Mouse (Mus musculus) naive thymus-derived CD4-positive, alpha-beta T cell, adult 2 months (primary cell): ENCODE results near the gene Mdn1.

Experiments
- DNase-seq: peaks from one replicate; pipeline ENCODE4 v3.0.0-alpha.2; 2011; ENCODE audit warnings: low read depth

Gene Mdn1

GRCm38 (mm10) chr4:32787110-32787509 is 130.2 kb downstream of the Mdn1 start:
- DNase-seq: no peak

DNA sequence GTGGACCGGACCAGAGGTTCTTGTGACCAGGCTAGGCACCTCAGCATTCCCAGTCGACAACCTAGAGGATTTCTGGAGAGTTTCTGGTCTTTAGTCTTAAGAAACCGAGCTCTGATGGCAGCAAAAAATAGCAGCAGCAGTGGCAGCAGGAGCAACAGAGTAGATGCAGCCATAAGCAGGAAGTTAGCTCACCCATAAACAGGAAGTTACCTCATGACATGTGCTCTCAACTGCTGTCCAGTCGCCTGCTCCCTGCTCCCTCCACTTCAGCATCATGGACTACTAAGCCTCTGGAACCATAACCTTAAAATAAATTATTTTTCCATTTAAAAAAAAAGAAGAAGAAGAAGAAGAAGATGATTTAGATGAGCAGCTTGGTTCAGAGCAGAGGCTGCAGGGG is 132.1 kb downstream of the Mdn1 start:
- DNase-seq: no peak

- no peak for DNase-seq
Observed at GRCm38 (mm10) chr4:32798976-32799375, 142.1 kb downstream of the Mdn1 start.

GRCm38 (mm10) chr4:32799966-32800576 is 143.2 kb downstream of the Mdn1 start, which contains the start of gene Lyrm2:
Lyrm2 (plus strand) TSS chr4:32800253.
- DNase-seq: peak; percentile 85

DNA sequence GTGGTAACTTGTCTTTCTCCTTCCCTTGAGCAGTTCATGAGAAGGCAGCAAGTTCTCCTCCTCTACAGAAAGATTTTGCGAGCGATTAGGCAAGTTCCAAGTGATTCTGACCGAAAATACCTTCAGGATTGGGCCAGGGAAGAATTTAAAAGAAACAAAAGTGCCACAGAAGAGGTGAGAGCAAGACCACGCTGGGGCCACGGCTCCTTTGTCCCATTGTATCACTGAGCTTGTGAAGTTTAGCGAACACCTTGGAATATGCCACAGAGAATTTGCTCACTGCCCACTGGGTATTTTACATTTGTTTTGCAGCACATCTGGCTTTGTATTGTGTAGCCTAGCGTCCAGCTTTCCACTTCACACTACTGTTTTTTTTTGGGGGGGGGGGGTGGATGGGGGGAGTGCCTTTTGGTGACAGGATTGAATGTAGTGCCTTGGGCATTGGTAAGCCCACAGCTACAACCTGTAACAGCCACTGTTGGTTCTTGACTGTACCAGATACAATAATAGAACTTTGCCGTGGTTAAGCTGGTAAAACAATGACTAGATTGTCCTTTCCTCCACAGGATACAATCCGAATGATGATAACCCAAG is 143.8 kb downstream of the Mdn1 start:
- peak; percentile 26 for DNase-seq

DNA sequence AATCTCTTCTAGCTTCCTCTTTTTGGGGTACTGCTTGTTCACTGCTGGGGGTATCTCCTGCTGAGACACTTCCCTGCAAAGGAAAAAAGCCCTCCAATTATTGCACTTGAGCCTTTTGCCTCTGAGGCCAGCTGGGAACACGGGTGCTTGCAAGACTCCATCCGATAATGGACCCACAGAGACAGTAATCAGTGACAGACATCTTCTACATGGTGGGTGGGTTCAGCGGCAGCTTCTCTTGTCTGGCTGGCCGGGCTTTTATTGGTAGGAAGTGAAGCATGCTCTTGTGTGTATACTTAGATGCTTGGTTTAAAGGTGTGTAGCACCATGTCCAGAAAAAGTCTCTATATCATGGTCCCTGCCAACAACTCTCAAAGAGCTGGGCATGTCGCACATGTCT is 160.6 kb downstream of the Mdn1 start:
- no peak for DNase-seq

DNA sequence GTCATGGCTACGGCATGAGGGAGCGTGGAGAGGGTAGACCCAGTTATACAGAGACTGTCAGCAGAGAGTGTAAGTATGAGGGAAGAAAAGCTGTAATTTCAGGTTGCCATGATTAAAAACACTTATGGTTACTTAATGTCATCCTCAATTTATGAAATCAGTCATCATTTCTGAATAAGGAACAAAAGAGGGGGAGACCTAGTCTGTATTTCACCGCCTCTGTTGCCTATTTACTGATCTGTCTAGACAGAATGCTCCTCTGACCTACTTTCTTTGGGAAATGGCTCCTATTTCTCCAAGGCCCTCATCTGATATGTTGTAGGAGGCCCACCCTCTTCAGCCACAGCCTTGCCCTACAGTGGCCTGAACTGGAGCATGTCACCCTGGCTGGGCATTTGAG is 163.8 kb downstream of the Mdn1 start:
- no peak for DNase-seq

- no peak for DNase-seq
Observed at GRCm38 (mm10) chr4:32824254-32824653, 167.3 kb downstream of the Mdn1 start.
